Mouse (Mus musculus): ENCODE results near the gene Ugt2b34.
"Not testable (repeated sequence)": the region's sequence is repeated elsewhere in the genome, so short reads cannot be mapped to it uniquely, and the experiment has no call there.

The Ugt2b34 gene

DNA sequence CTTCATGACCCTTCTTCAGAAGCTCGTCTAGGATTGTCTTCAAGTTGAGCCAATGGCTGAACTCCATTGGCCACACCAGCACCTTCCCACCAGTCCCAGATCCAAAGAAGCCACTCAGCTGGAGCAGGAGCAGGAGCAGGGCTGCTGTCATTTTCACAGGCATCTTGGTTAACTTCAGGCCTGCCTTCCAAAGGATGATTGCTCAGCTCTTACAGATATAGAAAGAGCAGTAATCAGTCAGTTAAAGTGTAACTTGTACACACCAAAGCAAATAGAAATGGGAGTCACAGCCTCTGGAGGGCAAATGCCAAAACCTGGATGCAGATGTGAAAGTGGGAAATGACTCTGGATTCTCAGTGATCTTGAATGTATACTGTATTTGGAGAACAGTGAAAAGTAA, at the start of gene Ugt2b34:
Ugt2b34 (minus strand) TSS at position 180 of the 400 bp plus-strand sequence.
- no peak for DNase-seq (ENCODE audit: low read depth in 2 of 2, low spot score in 2 of 2)

DNA sequence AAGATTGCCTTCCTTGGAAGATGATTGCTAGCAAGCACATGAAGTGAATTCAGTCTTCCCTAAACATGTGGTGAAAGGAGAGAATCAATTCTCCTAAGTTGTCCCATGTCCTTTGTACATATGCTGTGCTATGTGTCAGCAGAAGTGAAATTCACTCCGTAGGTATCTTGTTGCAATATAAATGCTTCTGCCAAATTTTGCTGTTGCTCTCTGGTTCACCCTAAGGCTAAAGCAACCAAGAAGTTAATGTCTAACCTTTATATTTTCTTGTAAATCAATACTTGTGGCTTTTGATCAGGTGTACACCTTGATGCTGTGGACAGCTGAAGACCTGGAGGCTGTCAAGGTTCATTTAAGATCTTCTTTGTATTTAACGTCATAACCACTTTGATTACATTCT, 35.4 kb upstream of the Ugt2b34 start:
- DNase-seq (ENCODE audit: low read depth in 2 of 2, low spot score in 2 of 2): no peak

DNA sequence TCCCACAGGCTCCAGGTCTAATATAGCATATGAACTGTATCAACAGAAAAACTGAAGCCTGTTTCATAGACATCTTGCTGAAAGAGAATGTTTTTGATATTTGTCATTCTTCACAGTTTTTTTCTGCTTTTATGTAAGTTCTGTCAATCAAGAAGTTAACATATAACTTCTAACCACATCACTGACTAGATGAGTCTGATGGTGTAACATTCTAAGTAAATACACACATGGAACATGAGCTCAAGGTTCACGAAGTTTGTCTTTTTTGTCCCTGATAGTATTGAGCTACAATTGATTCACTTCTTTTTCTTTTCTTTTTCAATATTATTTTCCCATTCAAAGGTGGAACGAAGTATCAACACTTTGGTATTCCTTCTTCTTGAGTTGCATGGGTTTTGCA, 19.7 kb upstream of the Ugt2b34 start, which contains the start of gene Ugt2b1:
Ugt2b1 (minus strand) TSS at position 105 of the 400 bp plus-strand sequence.
- DNase-seq (ENCODE audit: low read depth in 2 of 2, low spot score in 2 of 2): no peak

DNA sequence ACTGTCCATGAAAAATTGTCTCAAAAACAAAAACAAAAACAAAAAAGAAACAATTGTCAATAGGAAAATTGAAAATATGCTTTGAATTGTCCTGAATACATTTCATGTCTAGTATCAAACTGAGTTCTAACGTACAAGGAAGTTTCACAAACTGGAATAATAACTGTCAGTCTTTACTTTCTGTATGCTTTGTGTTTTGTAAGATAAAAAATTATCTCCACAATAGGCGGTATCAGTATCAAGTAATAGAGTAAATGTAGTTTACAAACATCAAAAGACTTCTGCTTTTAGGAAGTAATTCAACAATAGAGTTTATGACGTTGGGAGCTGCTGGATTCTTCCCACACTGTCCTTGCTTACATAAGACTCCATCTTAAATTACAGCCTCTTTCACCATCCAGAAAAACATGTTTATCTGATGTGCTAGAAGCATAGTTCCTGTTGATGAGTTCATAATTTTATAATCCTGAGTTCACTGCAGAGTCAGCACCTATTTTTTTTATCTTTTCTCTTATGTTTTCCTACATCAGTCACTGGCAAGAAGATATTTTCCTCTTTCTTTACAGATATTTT, 14.0 kb upstream of the Ugt2b34 start:
- DNase-seq (ENCODE audit: low read depth in 2 of 2, low spot score in 2 of 2): no peak

DNA sequence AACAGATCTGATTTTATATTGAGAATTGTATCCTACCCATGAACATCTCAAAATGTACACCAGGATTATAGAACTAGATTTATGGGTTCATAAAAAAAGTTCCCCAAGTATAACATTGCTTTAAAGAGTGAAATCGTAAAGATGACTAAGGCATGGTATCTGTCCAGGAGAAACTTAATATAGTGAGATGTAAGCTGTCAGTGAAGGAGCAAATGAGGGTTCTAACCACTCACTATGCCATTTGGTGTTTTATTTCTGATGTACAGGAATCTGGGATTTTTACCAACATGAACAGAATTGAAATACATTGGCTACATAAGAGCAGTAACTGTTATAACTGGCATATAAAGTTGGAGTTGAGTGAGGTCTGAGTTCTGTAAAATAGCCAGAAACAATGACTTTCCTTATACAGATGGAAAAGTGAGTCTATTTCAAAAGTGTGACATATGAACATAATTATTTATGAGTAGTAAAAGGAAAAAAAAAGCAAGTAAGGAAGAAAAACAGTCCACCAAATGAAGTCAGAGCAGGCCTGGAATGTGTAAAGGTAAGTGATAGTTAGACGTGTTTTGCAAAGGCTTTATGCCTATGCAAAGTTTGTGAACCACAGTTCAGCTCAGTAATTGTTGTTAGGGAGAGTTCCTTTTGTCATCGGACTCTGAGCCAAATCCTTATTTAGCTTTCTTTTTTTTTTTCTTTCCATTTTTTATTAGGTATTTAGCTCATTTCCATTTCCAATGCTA, 4.8 kb upstream of the Ugt2b34 start:
- no peak for DNase-seq (ENCODE audit: low read depth in 2 of 2, low spot score in 2 of 2)

DNA sequence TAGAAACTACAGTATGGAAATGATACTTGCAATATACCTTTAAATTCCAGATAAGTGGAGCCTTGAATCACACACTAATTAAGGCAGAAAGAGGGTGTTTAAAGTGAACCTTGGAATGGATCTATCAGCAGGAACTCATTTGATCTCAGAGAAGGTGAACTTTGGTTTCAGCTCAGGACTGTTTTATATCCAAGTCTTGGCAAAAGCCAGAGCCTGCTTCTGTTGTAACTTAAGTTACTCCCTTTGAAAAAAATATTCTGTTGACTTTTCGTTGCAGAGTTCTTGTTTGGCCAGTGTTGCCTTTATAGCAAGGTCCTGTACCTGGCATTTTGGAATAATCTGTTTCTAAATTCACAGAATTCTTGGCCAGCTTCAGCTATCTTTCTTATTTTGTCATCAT, 4.0 kb upstream of the Ugt2b34 start:
- DNase-seq (ENCODE audit: low read depth in 2 of 2, low spot score in 2 of 2): no peak

DNA sequence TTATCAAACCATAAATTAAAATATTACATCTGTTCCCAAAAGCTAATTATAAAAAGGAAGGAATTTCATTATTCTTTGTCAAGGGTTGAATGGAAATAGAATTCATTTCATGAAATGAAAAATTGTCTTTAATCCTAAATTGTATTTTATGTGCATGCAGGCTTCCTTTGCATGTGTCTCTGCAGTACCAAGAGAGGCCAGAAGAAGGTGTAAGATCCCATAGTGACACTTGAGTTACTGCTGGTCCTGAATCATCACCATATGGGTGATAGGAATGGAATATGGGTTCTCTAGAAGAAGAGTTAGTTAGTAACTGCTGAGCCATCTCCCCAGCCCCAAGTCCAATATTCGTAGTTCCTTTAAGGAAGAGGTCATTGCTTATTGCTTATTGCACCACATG, 16.8 kb downstream of the Ugt2b34 start:
- DNase-seq (ENCODE audit: low read depth in 2 of 2, low spot score in 2 of 2): no peak

DNA sequence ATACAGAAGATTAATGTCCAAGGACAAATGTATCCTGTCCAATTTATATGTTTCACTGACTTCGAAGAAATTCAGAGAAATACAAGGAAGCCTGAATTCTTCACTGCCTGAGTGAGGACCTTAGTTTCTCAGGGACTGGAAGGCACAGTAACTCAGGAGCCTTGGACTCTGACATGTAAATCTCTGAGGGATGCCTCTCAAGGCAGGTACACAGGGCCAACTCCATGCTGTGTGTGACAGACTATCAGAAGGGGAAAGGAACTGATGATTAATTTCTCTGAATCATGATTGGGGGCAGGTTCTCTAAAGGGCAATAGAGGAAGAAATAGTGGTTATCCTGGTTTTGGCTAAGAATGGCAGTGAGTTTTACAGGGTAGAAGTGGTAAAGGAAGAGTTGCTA, 18.3 kb downstream of the Ugt2b34 start:
- DNase-seq (ENCODE audit: low read depth in 2 of 2, low spot score in 2 of 2): no peak

DNA sequence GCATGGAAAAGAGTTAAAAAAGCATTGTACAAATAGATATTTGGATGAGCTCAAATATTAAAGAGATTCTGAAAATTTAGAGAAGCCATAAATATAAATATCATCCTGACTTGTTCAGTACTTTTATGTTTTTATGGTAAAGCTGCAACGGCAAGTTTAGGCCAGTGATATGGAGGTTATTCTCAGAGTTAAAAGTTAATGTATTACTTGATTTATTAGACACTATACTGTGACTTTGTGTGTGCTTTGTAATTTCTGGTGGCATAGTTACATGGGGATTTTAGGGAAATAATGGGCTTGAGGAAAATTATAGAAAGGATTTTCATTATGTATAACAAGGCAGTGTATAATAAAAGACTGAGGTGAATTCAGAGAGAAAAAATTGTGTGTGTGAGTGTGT, 19.7 kb downstream of the Ugt2b34 start:
- DNase-seq (ENCODE audit: low read depth in 2 of 2, low spot score in 2 of 2): no peak

DNA sequence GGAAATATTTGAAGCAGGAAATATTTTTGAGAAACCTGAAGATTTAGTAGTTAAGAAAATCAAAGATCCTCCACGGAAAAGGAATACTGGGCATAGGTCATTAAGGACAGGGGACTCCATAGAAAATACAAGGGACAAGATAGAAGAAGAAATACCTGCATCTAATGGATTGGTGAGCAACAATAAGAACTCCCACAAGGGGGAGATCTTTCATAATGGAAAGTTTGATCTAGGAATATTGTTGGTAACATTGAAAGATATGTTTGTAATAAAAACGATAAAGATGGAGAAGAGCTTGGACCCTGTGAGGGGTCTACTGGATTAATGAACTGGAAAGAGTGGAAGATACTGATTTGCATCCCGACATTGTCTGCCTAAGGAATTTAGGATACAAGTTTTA, 20.1 kb downstream of the Ugt2b34 start:
- no peak for DNase-seq (ENCODE audit: low read depth in 2 of 2, low spot score in 2 of 2)

DNA sequence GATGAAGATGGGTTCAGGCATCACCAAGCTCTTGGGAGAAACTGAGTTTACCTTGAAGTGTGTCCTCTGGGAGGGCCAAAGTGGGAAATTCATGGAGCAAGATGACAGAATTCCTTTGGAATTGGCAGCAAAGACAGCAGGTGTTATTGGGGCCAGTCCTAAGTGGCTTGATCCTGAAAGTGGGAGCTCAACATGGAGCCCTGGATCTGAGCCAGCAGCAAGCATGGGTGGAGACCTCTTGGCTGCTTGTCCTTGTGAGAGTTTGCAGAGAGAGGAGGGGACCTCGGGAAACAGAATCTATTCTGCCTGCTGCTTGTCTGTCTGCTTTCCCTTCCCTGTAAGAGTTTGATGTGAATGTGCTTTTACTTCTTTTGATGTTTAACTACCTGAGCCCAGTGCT, 34.9 kb downstream of the Ugt2b34 start:
- DNase-seq (ENCODE audit: low read depth in 2 of 2, low spot score in 2 of 2): no peak

DNA sequence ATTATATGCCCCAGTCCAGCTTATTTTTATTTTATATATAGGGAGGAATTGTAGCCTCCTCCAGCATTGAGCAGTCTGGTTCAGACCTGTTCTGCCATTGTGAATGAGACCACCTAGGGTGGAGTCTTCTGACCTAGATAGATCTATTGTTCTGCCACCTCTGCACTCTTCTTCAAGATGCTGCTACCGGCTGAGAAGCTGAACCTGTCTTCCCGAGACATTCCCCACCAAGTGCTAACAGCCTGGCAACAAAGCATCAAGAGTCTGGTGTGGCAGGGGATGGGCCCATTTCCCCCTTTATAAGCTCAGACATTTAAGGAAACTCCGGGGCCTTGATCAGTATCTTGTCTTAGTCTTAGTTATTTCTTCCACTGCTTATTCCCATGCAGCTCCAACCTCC, 48.4 kb downstream of the Ugt2b34 start:
- DNase-seq (ENCODE audit: low read depth in 2 of 2, low spot score in 2 of 2): no peak

DNA sequence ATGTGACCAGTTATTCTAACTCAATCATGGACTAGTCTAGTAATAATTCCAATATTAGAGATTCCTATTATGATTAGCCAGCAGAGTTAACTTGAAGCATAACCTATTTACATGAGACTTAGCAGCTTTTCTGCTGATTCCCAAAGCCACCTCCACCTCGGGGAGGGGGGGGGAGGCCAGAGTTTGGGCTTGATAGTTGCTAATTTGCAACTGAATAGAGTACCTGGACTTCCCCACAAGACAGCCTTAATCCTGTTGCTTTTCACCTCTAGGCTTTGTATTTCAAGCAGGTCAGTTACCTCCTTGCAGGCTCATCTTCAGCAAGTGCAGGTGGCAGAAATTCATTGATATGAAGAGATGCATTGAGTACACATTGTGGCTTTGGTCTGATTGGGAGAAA, 49.1 kb downstream of the Ugt2b34 start:
- no peak for DNase-seq (ENCODE audit: low read depth in 2 of 2, low spot score in 2 of 2)

DNA sequence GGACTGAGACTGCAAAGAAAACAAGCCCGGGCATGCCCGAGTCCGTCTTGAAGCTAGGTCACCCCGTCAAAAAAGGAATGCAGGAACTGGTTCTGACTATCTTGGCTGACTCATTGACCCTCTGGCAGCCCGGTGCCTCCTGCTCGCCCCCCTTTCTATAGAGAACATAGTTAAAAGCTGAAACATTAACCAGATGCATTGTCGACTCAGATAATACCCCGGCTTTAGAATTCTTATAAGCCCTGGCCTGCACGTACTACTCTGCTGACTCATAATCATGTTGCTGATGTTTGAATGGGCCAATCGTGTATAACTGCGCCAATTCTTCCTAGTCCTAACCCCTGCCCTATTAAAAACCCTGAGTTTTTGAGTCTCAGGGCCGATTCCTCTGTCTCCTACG, 50.2 kb downstream of the Ugt2b34 start:
- DNase-seq (ENCODE audit: low read depth in 2 of 2, low spot score in 2 of 2): not testable (repeated sequence)

DNA sequence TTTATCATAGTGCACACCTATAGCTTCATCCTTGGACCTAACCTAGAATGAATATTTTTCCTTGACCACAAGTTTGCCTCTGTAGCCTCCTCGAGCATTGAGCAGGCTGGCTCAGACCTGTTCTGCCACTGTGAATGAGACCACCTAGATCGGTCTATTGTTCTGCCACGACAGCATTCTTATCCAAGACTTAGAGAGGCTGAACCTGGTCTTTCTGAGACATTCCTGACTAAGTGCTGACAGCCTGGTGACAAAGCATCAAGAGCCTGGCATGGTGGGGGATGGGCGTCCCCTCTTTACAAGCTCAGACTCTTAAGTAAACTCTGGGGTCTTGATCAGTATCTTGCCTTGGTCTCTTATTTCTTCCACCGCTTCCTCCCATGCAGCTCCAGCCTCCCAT, 55.1 kb downstream of the Ugt2b34 start:
- DNase-seq (ENCODE audit: low read depth in 2 of 2, low spot score in 2 of 2): no peak

DNA sequence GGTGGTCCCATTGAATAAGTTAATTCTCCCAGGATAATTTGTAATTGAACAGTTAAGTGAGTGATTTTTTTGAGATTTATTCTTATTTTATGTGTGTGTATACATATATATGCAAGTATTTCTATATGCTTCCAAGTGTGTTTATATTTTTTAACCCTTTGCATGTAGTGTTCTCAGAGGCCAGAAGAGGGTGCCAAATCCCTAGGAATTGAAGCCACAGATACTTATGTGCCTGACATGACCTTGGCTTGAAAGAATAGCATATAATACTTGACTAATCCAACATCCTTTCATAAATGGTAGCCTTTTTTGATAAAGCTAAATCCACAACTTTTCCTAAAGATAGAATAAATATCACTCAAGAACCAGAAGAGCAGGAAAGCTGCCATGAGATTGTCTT, 56.6 kb downstream of the Ugt2b34 start:
- DNase-seq (ENCODE audit: low read depth in 2 of 2, low spot score in 2 of 2): no peak

DNA sequence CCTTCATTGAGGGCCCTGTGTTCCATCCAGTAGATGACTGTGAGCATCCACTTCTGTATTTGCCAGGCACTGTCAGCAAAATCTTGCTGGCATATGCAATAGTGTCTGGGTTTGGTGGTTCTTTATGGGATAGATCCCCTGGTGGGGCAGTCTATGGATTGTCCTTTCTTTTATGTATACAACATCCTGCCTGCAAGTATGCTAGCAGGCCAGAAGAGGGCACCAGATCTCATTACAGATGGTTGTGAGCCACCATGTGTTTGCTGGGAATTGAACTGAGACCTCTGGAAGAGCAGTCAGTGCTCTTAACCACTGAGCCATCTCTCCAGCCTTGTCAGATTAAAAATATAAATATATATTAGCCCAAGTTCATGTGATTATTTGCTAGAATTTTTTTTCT, 65.5 kb downstream of the Ugt2b34 start:
- DNase-seq (ENCODE audit: low read depth in 2 of 2, low spot score in 2 of 2): not testable (repeated sequence)

DNA sequence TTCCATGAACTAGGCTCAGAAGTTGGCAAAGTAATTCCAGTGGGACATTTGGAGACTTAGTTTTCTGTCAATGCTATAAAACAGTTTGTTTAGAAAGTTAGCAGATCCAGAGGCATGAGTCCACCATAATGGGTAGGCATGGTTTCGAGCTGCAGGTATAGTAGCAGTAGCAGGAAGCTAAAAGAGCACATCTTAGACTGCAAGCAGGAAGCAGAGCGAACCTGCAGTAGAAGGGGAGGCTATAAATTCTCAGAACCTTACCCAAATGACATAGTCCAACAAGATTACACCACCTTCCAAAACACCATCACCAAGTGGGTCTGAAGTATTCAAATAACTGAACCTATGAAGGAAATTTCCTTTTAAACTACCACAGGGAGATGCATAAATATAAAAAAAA, 66.5 kb downstream of the Ugt2b34 start:
- DNase-seq (ENCODE audit: low read depth in 2 of 2, low spot score in 2 of 2): no peak
